In the genomic region with DNA sequence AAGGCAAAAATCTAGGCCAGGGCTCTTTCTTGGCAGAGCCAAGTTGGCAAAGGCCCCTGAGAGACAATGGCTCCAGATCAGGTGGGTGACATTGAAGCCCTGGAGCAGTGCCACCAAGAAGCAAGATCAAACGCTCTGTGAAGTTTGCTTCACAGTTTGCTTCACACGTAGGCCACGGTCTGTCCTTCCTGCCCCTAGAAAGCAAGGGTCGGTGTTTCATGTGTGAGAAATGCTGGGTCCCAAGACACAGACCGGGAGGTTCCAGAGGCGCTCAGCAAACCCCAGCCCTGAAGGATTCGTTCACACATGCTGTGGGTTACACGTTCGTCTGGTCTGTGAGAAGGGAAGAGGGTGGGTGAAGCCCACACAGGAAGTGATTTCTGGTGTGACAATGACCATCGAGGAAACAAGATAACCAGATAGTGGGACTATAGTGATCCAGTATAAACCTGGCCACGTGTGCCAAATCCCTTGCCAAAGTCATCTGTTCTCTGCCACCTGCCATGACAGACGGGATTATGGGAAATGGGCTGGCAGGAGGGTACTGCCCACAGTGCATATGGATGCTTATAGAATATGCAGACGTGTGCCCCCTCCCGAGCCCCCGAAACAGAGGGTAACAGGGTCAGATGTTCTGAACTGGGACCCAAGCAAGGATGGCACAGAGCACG, we compare ENCODE assay signal across 12 mouse cellular contexts. TPM values are rescaled to one million over a fixed set of nuclear protein-coding genes. Genes with fewer than 3 reads are reported as not detected.
DNase-seq lines count a peak whose midpoint lies in the region; ATAC-seq and TF ChIP-seq lines count a peak whose summit lies in the region.
"Had no signal": no experiment of that assay in that cellular context is flagged by ENCODE, and none has a peak within 500 bp of the region (broad histone marks: within the 10 kb centered on the region; RNA-seq: fewer than 3 reads in every experiment).

No protein-coding gene starts in this region.

- no peaks in the 10 kb centered on the region for H3K9me3 ChIP-seq in embryonic facial prominence, embryonic 15.5 days (replicated peaks)
- H3K9me3 ChIP-seq in embryonic facial prominence, embryonic 10.5 days, result no peaks in the 10 kb centered on the region
- no peaks in the 10 kb centered on the region for H3K9me3 ChIP-seq in lung, embryonic 16.5 days (ENCODE audit: control insufficient read depth, low read length)
- H3K9me3 ChIP-seq: liver, embryonic 15.5 days; neural tube, embryonic 12.5 days had no signal

- no peaks in the 10 kb centered on the region; the same call in 1 of the 2 replicates for H3K36me3 ChIP-seq in embryonic facial prominence, embryonic 15.5 days
- peaks cover 38% of the 10 kb centered on the region for H3K36me3 ChIP-seq in embryonic facial prominence, embryonic 10.5 days (replicated peaks)
- no peaks in the 10 kb centered on the region; the same call in 1 of the 2 replicates for H3K36me3 ChIP-seq in lung, embryonic 16.5 days (ENCODE audit: control insufficient read depth, insufficient read depth, low read length)
- H3K36me3 ChIP-seq: liver, embryonic 15.5 days; neural tube, embryonic 12.5 days had no signal

- no peak overlapping the region for H3K9ac ChIP-seq in embryonic facial prominence, embryonic 15.5 days
- no peak overlapping the region for H3K9ac ChIP-seq in lung, embryonic 16.5 days (ENCODE audit: low read length)
- H3K9ac ChIP-seq: liver, embryonic 15.5 days; neural tube, embryonic 12.5 days had no signal

- 76% methylated on average over 16 of the region's 16 CpGs for WGBS in embryonic facial prominence, embryonic 15.5 days
- 89% methylated on average over 16 of the region's 16 CpGs for WGBS in embryonic facial prominence, embryonic 10.5 days
- 57% methylated on average over 16 of the region's 16 CpGs for WGBS in lung, embryonic 16.5 days
- WGBS in lung, adult 2 months, result 45% methylated on average over 16 of the region's 16 CpGs

- H3K4me1 ChIP-seq in embryonic facial prominence, embryonic 15.5 days, result peaks cover 55% of the 10 kb centered on the region
- H3K4me1 ChIP-seq in embryonic facial prominence, embryonic 10.5 days, result peaks cover 78% of the 10 kb centered on the region
- H3K4me1 ChIP-seq in lung, embryonic 16.5 days (replicated peaks; ENCODE audit: control insufficient read depth, insufficient read depth, low read length), result peaks cover 69% of the 10 kb centered on the region
- H3K4me1 ChIP-seq in lung, adult 2 months (ENCODE audit: control insufficient read depth, insufficient read depth, low read length), result peaks cover 35% of the 10 kb centered on the region

- no peak overlapping the region for H3K4me2 ChIP-seq in embryonic facial prominence, embryonic 15.5 days (replicated peaks)
- no peak overlapping the region for H3K4me2 ChIP-seq in lung, embryonic 16.5 days (ENCODE audit: low read depth, low read length)
- H3K4me2 ChIP-seq: liver, embryonic 15.5 days; neural tube, embryonic 12.5 days had no signal

- no peaks in the 10 kb centered on the region for H3K27me3 ChIP-seq in embryonic facial prominence, embryonic 15.5 days
- no peaks in the 10 kb centered on the region for H3K27me3 ChIP-seq in embryonic facial prominence, embryonic 10.5 days (replicated peaks; ENCODE audit: low read depth, poor library complexity, severe bottlenecking)
- H3K27me3 ChIP-seq in lung, embryonic 16.5 days (ENCODE audit: control insufficient read depth, insufficient read depth, low read depth, low read length), result no peaks in the 10 kb centered on the region
- H3K27me3 ChIP-seq: liver, embryonic 15.5 days; neural tube, embryonic 12.5 days had no signal

- no peak for ATAC-seq in embryonic facial prominence, embryonic 15.5 days (ENCODE audit: insufficient number of reproducible peaks, low FRiP score, low TSS enrichment, low read depth)
- ATAC-seq in lung, embryonic 16.5 days (ENCODE audit: low read depth), result no peak
- ATAC-seq in erythroblast, adult 5-6 weeks (replicated peaks; ENCODE audit: low FRiP score, poor library complexity, severe bottlenecking), result no peak

- no peak for DNase-seq in embryonic facial prominence, embryonic 10.5 days (ENCODE audit: low spot score)
- DNase-seq in lung, adult 2 months, result no peak
- DNase-seq in cerebellum, adult 18-20 months, result peak; percentile 51 to 53
- peak; percentile 83 to 94 for DNase-seq in natural killer cell, adult 2 months (ENCODE audit: low spot score in 2 of 2)
- no peak for DNase-seq in retina, embryonic 14.5 days (ENCODE audit: low spot score)
- DNase-seq: gastrocnemius, postnatal 10 days; heart, postnatal 36 days had no signal

- TF ChIP-seq CTCF in lung, adult 2 months (IDR thresholded peaks at IDR 0.05; ENCODE audit: insufficient read depth, low read length), result no peak

- 0 out of 2 replicates have a peak overlapping the region, but pooled peaks have one; percentile 1 for H3K27ac ChIP-seq in embryonic facial prominence, embryonic 15.5 days (replicated peaks)
- H3K27ac ChIP-seq in embryonic facial prominence, embryonic 10.5 days (replicated peaks), result no peak overlapping the region; the same call in 1 of the 2 replicates
- 0 out of 2 replicates have a peak overlapping the region, but pooled peaks have one; percentile 19 for H3K27ac ChIP-seq in lung, embryonic 16.5 days (ENCODE audit: low read length)
- H3K27ac ChIP-seq: liver, embryonic 15.5 days; neural tube, embryonic 12.5 days had no signal

- no peak for TF ChIP-seq POLR2A in lung, adult 2 months (IDR thresholded peaks at IDR 0.05; ENCODE audit: borderline replicate concordance, extremely low read depth, low read depth, low read length)

- no peak overlapping the region for H3K4me3 ChIP-seq in embryonic facial prominence, embryonic 15.5 days (replicated peaks)
- no peak overlapping the region for H3K4me3 ChIP-seq in embryonic facial prominence, embryonic 10.5 days
- H3K4me3 ChIP-seq in lung, embryonic 16.5 days (ENCODE audit: low read length), result no peak overlapping the region
- no peak overlapping the region for H3K4me3 ChIP-seq in lung, adult 2 months (replicated peaks; ENCODE audit: extremely low read depth, low read depth, low read length)
- H3K4me3 ChIP-seq: liver, embryonic 15.5 days; neural tube, embryonic 12.5 days had no signal

RNA-seq across cellular contexts. Expression of gene Smad3, which starts 37.9 kb away (rescaled TPM):
- polyA plus RNA-seq in embryonic facial prominence, embryonic 15.5 days (2015; fragmentation: Nextera tagmentation; extraction: Ambion mirVana), result 23.5 and 25.4 TPM in 2 replicates
- polyA plus RNA-seq in embryonic facial prominence, embryonic 10.5 days (2016; fragmentation: Nextera tagmentation; extraction: Ambion mirVana), result 23.4 and 25.5 TPM in 2 replicates
- polyA plus RNA-seq in lung, embryonic 16.5 days (2015; fragmentation: Nextera tagmentation; extraction: Ambion mirVana), result 18.0 and 19.5 TPM in 2 replicates
- 34.6 and 41.0 TPM in 2 replicates for polyA plus RNA-seq in lung, adult 2 months (2012; rRNA removed)
- total RNA-seq in erythroblast, adult 5-6 weeks (2015; ENCODE audit: low replicate concordance), result 3.5 and 14.6 TPM in 2 replicates
- 2.7 and 2.8 TPM in 2 replicates for total RNA-seq in erythroblast, adult 5-6 weeks (2017; ENCODE audit: low replicate concordance)

Comparison
In these comparisons a context has a peak if more than half of its experiments do, and no peak if none do; other contexts are left out.
1. DNase-seq: peak in cerebellum, adult 18-20 months (2 of 2) and natural killer cell, adult 2 months (2 of 2); none in embryonic facial prominence, embryonic 10.5 days (single experiment), lung, adult 2 months (single experiment) and retina, embryonic 14.5 days (single experiment).